Comparison of ENCODE assay signal across 15 mouse cellular contexts in genomic region chr5:66398530-66399263, GRCm38 (mm10).
DNase-seq lines count a peak whose midpoint lies in the region; ATAC-seq and TF ChIP-seq lines count a peak whose summit lies in the region.
"Had no signal": no experiment of that assay in that cellular context is flagged by ENCODE, and none has a peak within 500 bp of the region (broad histone marks: within the 10 kb centered on the region; RNA-seq: fewer than 3 reads in every experiment).

No protein-coding gene starts in this region.

- H3K36me3 ChIP-seq in liver, adult 2 months (ENCODE audit: control insufficient read depth, insufficient read depth, low read length), result peaks cover 9% of the 10 kb centered on the region; the same call in 1 of the 2 replicates
- no peaks in the 10 kb centered on the region for H3K36me3 ChIP-seq in liver, postnatal 0 days (replicated peaks; ENCODE audit: insufficient read depth, low read length)
- 0 out of 2 replicates have a peak, but pooled peaks cover 2% of the 10 kb centered on the region for H3K36me3 ChIP-seq in intestine, embryonic 15.5 days
- peaks cover 12% of the 10 kb centered on the region for H3K36me3 ChIP-seq in kidney, embryonic 15.5 days
- no peaks in the 10 kb centered on the region for H3K36me3 ChIP-seq in stomach, postnatal 0 days (ENCODE audit: control insufficient read depth, insufficient read depth, low read length)
- H3K36me3 ChIP-seq: hindbrain, embryonic 15.5 days; lung, embryonic 15.5 days had no signal

- H3K4me2 ChIP-seq in liver, postnatal 0 days (ENCODE audit: low read depth, low read length), result no peak overlapping the region
- H3K4me2 ChIP-seq in intestine, embryonic 15.5 days (replicated peaks), result no peak overlapping the region
- no peak overlapping the region for H3K4me2 ChIP-seq in kidney, embryonic 15.5 days
- H3K4me2 ChIP-seq in stomach, postnatal 0 days (replicated peaks; ENCODE audit: low read depth), result no peak overlapping the region
- H3K4me2 ChIP-seq: hindbrain, embryonic 15.5 days; limb, embryonic 12.5 days; lung, embryonic 15.5 days; neural tube, embryonic 12.5 days had no signal

- no peak overlapping the region for H3K4me3 ChIP-seq in liver, adult 2 months (ENCODE audit: insufficient read depth, low read depth, low read length)
- H3K4me3 ChIP-seq in liver, postnatal 0 days (ENCODE audit: low read depth, low read length), result no peak overlapping the region
- no peak overlapping the region for H3K4me3 ChIP-seq in intestine, embryonic 15.5 days (replicated peaks)
- H3K4me3 ChIP-seq in kidney, embryonic 15.5 days (replicated peaks), result no peak overlapping the region
- H3K4me3 ChIP-seq in stomach, postnatal 0 days (ENCODE audit: low read depth, low read length), result no peak overlapping the region
- H3K4me3 ChIP-seq: hindbrain, embryonic 15.5 days; limb, embryonic 12.5 days; lung, embryonic 15.5 days; neural tube, embryonic 12.5 days had no signal

- H3K4me1 ChIP-seq in liver, adult 2 months (ENCODE audit: control insufficient read depth, insufficient read depth, low read length), result no peaks in the 10 kb centered on the region
- H3K4me1 ChIP-seq in liver, postnatal 0 days (ENCODE audit: insufficient read depth), result no peaks in the 10 kb centered on the region
- no peaks in the 10 kb centered on the region for H3K4me1 ChIP-seq in intestine, embryonic 15.5 days (replicated peaks)
- H3K4me1 ChIP-seq in kidney, embryonic 15.5 days, result peaks cover 4% of the 10 kb centered on the region; the same call in 1 of the 2 replicates
- no peaks in the 10 kb centered on the region for H3K4me1 ChIP-seq in stomach, postnatal 0 days (replicated peaks; ENCODE audit: control insufficient read depth, insufficient read depth)
- H3K4me1 ChIP-seq: neural tube, embryonic 12.5 days had no signal

- no peak overlapping the region for H3K9ac ChIP-seq in liver, adult 2 months (ENCODE audit: low read depth, low read length)
- H3K9ac ChIP-seq in liver, postnatal 0 days (replicated peaks), result no peak overlapping the region
- H3K9ac ChIP-seq in intestine, embryonic 15.5 days, result no peak overlapping the region
- no peak overlapping the region for H3K9ac ChIP-seq in kidney, embryonic 15.5 days
- H3K9ac ChIP-seq in stomach, postnatal 0 days (ENCODE audit: low read length), result no peak overlapping the region
- H3K9ac ChIP-seq: hindbrain, embryonic 15.5 days; limb, embryonic 12.5 days; lung, embryonic 15.5 days; neural tube, embryonic 12.5 days had no signal

- TF ChIP-seq CTCF in liver, adult 2 months (IDR thresholded peaks at IDR 0.05; ENCODE audit: low read depth, low read length), result no peak
- TF ChIP-seq CTCF in liver, postnatal 0 days (IDR thresholded peaks at IDR 0.05; ENCODE audit: low read depth), result no peak
- TF ChIP-seq CTCF in stomach, postnatal 0 days (IDR thresholded peaks at IDR 0.05; ENCODE audit: low read depth), result no peak

- no peak for TF ChIP-seq POLR2A in liver, adult 2 months (IDR thresholded peaks at IDR 0.05; ENCODE audit: extremely low read depth, insufficient read depth, low read length)

- no peaks in the 10 kb centered on the region for H3K9me3 ChIP-seq in liver, postnatal 0 days (ENCODE audit: low read length)
- no peaks in the 10 kb centered on the region for H3K9me3 ChIP-seq in intestine, embryonic 15.5 days
- H3K9me3 ChIP-seq in kidney, embryonic 15.5 days (replicated peaks), result no peaks in the 10 kb centered on the region
- H3K9me3 ChIP-seq in stomach, postnatal 0 days (ENCODE audit: control insufficient read depth, low read length), result no peaks in the 10 kb centered on the region
- H3K9me3 ChIP-seq: hindbrain, embryonic 15.5 days; limb, embryonic 12.5 days; lung, embryonic 15.5 days; neural tube, embryonic 12.5 days had no signal

- H3K27ac ChIP-seq in liver, adult 2 months (replicated peaks; ENCODE audit: insufficient read depth, low read depth, low read length), result no peak overlapping the region
- no peak overlapping the region for H3K27ac ChIP-seq in liver, postnatal 0 days (ENCODE audit: low read depth)
- no peak overlapping the region for H3K27ac ChIP-seq in intestine, embryonic 15.5 days
- peak overlapping the region; percentile 49 for H3K27ac ChIP-seq in kidney, embryonic 15.5 days
- no peak overlapping the region for H3K27ac ChIP-seq in stomach, postnatal 0 days (replicated peaks)
- H3K27ac ChIP-seq: limb, embryonic 12.5 days; lung, embryonic 15.5 days; neural tube, embryonic 12.5 days had no signal

- WGBS in liver, adult 2 months, result 80% methylated on average over 5 of the region's 5 CpGs
- WGBS in liver, postnatal 0 days (ENCODE audit: insufficient replicate concordance), result 67% methylated on average over 5 of the region's 5 CpGs
- WGBS in intestine, embryonic 15.5 days, result 66% methylated on average over 5 of the region's 5 CpGs
- WGBS in kidney, embryonic 15.5 days, result 72% methylated on average over 5 of the region's 5 CpGs
- 71% methylated on average over 5 of the region's 5 CpGs for WGBS in stomach, postnatal 0 days

- no peak for TF ChIP-seq EP300 in liver, postnatal 0 days (IDR thresholded peaks at IDR 0.05; ENCODE audit: low read depth)
- TF ChIP-seq EP300 in stomach, postnatal 0 days (optimal IDR thresholded peaks at IDR 0.05), result no peak

- DNase-seq in liver, adult 2 months (ENCODE audit: extremely low read depth, low read depth, low spot score), result peak; percentile 3
- no peak for DNase-seq in liver, postnatal 0 days
- no peak for DNase-seq in stomach, postnatal 0 days (ENCODE audit: low spot score)
- DNase-seq in right cerebral cortex, postnatal 14 days, result no peak
- DNase-seq: cerebellum, adult 11-12 months; embryo, embryonic 11 days; right cerebral cortex, adult 18-20 months; thymus, postnatal 25 days had no signal

- no peaks in the 10 kb centered on the region for H3K27me3 ChIP-seq in liver, adult 2 months (ENCODE audit: control insufficient read depth, insufficient read depth, low read length)
- no peaks in the 10 kb centered on the region for H3K27me3 ChIP-seq in liver, postnatal 0 days (ENCODE audit: insufficient read depth, low read length)
- no peaks in the 10 kb centered on the region for H3K27me3 ChIP-seq in intestine, embryonic 15.5 days (replicated peaks)
- no peaks in the 10 kb centered on the region for H3K27me3 ChIP-seq in kidney, embryonic 15.5 days
- H3K27me3 ChIP-seq in stomach, postnatal 0 days (ENCODE audit: control insufficient read depth, insufficient read depth, low read length), result no peaks in the 10 kb centered on the region
- H3K27me3 ChIP-seq: hindbrain, embryonic 15.5 days; limb, embryonic 12.5 days; lung, embryonic 15.5 days; neural tube, embryonic 12.5 days had no signal

- H3K79me2 ChIP-seq in liver, adult 2 months (ENCODE audit: control insufficient read depth, insufficient read depth, low read length), result no peaks in the 10 kb centered on the region; the same call in 1 of the 2 replicates

- no peak for ATAC-seq in liver, postnatal 0 days
- ATAC-seq in intestine, embryonic 15.5 days, result peak; percentile 88
- peak; percentile 85 for ATAC-seq in kidney, embryonic 15.5 days (replicated peaks; ENCODE audit: low FRiP score)
- 0 out of 2 replicates have a peak, but pooled peaks have one; percentile 35 for ATAC-seq in stomach, postnatal 0 days (ENCODE audit: low FRiP score, low TSS enrichment)
- ATAC-seq in frontal cortex, adult (ENCODE audit: low TSS enrichment), result no peak

Comparison
In these comparisons a context has a peak if more than half of its experiments do, and no peak if none do; other contexts are left out.
1. ATAC-seq: peak in intestine, embryonic 15.5 days (single experiment), kidney, embryonic 15.5 days (single experiment) and stomach, postnatal 0 days (single experiment); none in liver, postnatal 0 days (single experiment) and frontal cortex, adult (single experiment).